Mouse (Mus musculus): Measurements from ENCODE around the gene Dis3l2.

DNA sequence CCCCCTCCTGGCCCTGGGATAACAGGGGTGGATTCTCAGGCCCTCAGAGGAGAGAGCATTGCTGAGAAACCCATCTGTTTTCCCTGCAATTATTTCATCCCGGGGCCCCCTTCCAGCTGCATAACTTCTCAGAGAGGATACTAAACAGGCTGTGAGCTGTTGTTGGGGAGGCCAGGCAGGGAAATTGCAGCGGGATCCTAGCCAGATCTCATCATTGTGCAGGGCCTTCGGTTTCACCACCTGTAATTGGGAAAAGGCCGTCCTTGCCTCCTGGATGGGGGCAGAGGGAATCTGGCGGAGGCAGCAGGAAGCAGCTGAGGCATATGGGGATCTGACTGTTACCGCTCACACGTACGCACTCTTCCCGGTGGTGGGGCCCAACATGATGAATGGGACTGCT lies 29.2 kb upstream of the Dis3l2 start:
- TF ChIP-seq CTCF (IDR thresholded peaks at IDR 0.05; ENCODE audit: low read depth) (no peak), EP300 (IDR thresholded peaks at IDR 0.05; ENCODE audit: low read depth) (no peak)
